ENCODE assay signal across 8 mouse cellular contexts in the genomic region with DNA sequence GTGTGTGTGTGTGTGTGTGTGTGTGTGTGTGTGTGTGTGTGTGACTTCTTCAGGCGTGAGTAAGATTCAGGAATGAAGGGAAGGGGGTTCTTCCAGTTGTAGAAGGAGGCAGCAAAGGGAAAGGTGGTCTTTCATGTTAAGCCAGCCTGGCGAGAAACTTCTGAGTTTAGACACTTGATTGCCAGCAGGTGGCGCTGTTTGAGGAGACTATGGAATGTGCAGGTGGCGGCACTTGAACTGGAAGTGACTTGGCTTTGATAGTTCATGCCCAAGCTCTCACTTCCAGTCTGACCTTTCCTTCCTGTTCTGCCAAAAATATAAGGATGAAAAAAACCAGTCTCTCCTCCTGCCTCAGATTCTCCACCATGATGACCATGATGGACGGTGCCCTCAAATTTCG.
DNase-seq lines count a peak whose midpoint lies in the region; ATAC-seq lines count a peak whose summit lies in the region.

No protein-coding gene starts in this region.

- ATAC-seq in midbrain, embryonic 14.5 days (ENCODE audit: low FRiP score, low TSS enrichment): no peak
- no peak for ATAC-seq in midbrain, embryonic 13.5 days

- H3K9me3 ChIP-seq in midbrain, embryonic 14.5 days (ENCODE audit: control insufficient read depth, low read length): no peaks in the 10 kb centered on the region
- H3K9me3 ChIP-seq in midbrain, embryonic 13.5 days: no peaks in the 10 kb centered on the region

- 55% methylated on average over 6 of the region's 6 CpGs for WGBS in midbrain, embryonic 14.5 days
- WGBS in midbrain, embryonic 13.5 days: 60% methylated on average over 6 of the region's 6 CpGs

- H3K4me2 ChIP-seq in midbrain, embryonic 14.5 days (ENCODE audit: low read length): no peak overlapping the region
- no peak overlapping the region for H3K4me2 ChIP-seq in midbrain, embryonic 13.5 days (replicated peaks)

- no peaks in the 10 kb centered on the region for H3K4me1 ChIP-seq in midbrain, embryonic 14.5 days (ENCODE audit: control insufficient read depth, insufficient read depth, low read length)
- no peaks in the 10 kb centered on the region for H3K4me1 ChIP-seq in midbrain, embryonic 13.5 days (replicated peaks)

- H3K27me3 ChIP-seq in midbrain, embryonic 14.5 days (ENCODE audit: control insufficient read depth, insufficient read depth, low read length): no peaks in the 10 kb centered on the region
- no peaks in the 10 kb centered on the region for H3K27me3 ChIP-seq in midbrain, embryonic 13.5 days

- no peak overlapping the region for H3K27ac ChIP-seq in midbrain, embryonic 14.5 days (replicated peaks; ENCODE audit: low read depth, low read length)
- no peak overlapping the region for H3K27ac ChIP-seq in midbrain, embryonic 13.5 days

- H3K9ac ChIP-seq in midbrain, embryonic 14.5 days (replicated peaks; ENCODE audit: low read length): no peak overlapping the region
- no peak overlapping the region for H3K9ac ChIP-seq in midbrain, embryonic 13.5 days (replicated peaks)

- H3K4me3 ChIP-seq in midbrain, embryonic 14.5 days (replicated peaks; ENCODE audit: low read depth, low read length): no peak overlapping the region
- no peak overlapping the region for H3K4me3 ChIP-seq in midbrain, embryonic 13.5 days (replicated peaks)

- no peaks in the 10 kb centered on the region for H3K36me3 ChIP-seq in midbrain, embryonic 14.5 days (ENCODE audit: control insufficient read depth, insufficient read depth, low read length)
- H3K36me3 ChIP-seq in midbrain, embryonic 13.5 days: no peaks in the 10 kb centered on the region

- DNase-seq in gastrocnemius, postnatal 10 days: peak; percentile 34
- DNase-seq in gastrocnemius, adult 8-10 months (ENCODE audit: low spot score in 2 of 2): no peak
- peak; percentile 61 for DNase-seq in midbrain, embryonic 14.5 days
- peak; percentile 63 for DNase-seq in embryo, embryonic 10 days (ENCODE audit: low spot score)
- peak; percentile 56 for DNase-seq in retina, postnatal 1 day
- no peak for DNase-seq in ovary, postnatal 10 days (ENCODE audit: low spot score)
- no peak for DNase-seq in adipocyte (ENCODE audit: low spot score)

Comparison
In these comparisons a context has a peak if more than half of its experiments do, and no peak if none do; other contexts are left out.
1. DNase-seq: peak in gastrocnemius, postnatal 10 days (single experiment), midbrain, embryonic 14.5 days (single experiment), embryo, embryonic 10 days (single experiment) and retina, postnatal 1 day (single experiment); none in gastrocnemius, adult 8-10 months (0 of 2), ovary, postnatal 10 days (single experiment) and adipocyte (single experiment).